Mouse (Mus musculus) effector memory CD4-positive, alpha-beta T cell, adult 7 months (primary cell): ENCODE results near the gene Olfr893. TPM values are rescaled to one million over a fixed set of nuclear protein-coding genes. Genes with fewer than 3 reads are reported as not detected.

Source experiments
- polyA plus RNA-seq: library from polyadenylated mRNA; unstranded; fragments of 100-300 nt; shearing (Covaris generic); gene quantifications from one replicate; pipeline ENCODE4 v1.2.1, GENCODE M21; 2017

The Olfr893 gene
- not detected for polyA plus RNA-seq

GRCm38 (mm10) chr9:38208065-38208464 lies at the start of gene Olfr893:
Gene Olfr893, plus strand, starts transcription at chr9:38208365.

GRCm38 (mm10) chr9:38180721-38181120 lies 27.4 kb upstream of the Olfr893 start, which contains the start of gene Olfr891:
Gene Olfr891, minus strand, starts transcription at chr9:38180821.

GRCm38 (mm10) chr9:38217755-38218154 lies 9.6 kb downstream of the Olfr893 start, which contains the start of gene Olfr894:
Gene Olfr894, plus strand, starts transcription at chr9:38218055.

GRCm38 (mm10) chr9:38252474-38252873 lies 44.3 kb downstream of the Olfr893 start, which contains the start of gene Olfr143:
Gene Olfr143, plus strand, starts transcription at chr9:38252774.

Other genes with a start within 250 kb of the Olfr893 start
- gene Olfr881, start 216.5 kb upstream of the Olfr893 start, polyA plus RNA-seq = 0.29 TPM
- not detected for gene Olfr883, start 182.6 kb upstream of the Olfr893 start, polyA plus RNA-seq
- gene Olfr884, start 161.8 kb upstream of the Olfr893 start, polyA plus RNA-seq = not detected
- gene Olfr885, start 147.0 kb upstream of the Olfr893 start, polyA plus RNA-seq = not detected
- 0.56 TPM for gene Olfr887, start 124.3 kb upstream of the Olfr893 start, polyA plus RNA-seq
- gene Olfr888, start 100.2 kb upstream of the Olfr893 start, polyA plus RNA-seq = not detected
- not detected for gene Olfr889, start 93.2 kb upstream of the Olfr893 start, polyA plus RNA-seq
- 0.55 TPM for gene Olfr890, start 65.8 kb upstream of the Olfr893 start, polyA plus RNA-seq
- not detected for gene Olfr891, start 27.5 kb upstream of the Olfr893 start, polyA plus RNA-seq
- gene Olfr894, start 9.7 kb downstream of the Olfr893 start, polyA plus RNA-seq = not detected
- not detected for gene Olfr143, start 44.4 kb downstream of the Olfr893 start, polyA plus RNA-seq
- not detected for gene Olfr895, start 59.5 kb downstream of the Olfr893 start, polyA plus RNA-seq
- gene Olfr896-ps1, start 82.7 kb downstream of the Olfr893 start, polyA plus RNA-seq = not detected
- not detected for gene Olfr25, start 120.7 kb downstream of the Olfr893 start, polyA plus RNA-seq
- gene Olfr898, start 140.0 kb downstream of the Olfr893 start, polyA plus RNA-seq = 0.34 TPM
- not detected for gene Olfr250, start 158.5 kb downstream of the Olfr893 start, polyA plus RNA-seq
- 0.17 TPM for gene Olfr251, start 168.7 kb downstream of the Olfr893 start, polyA plus RNA-seq
- gene Olfr147, start 193.3 kb downstream of the Olfr893 start, polyA plus RNA-seq = not detected
- not detected for gene Olfr901, start 221.1 kb downstream of the Olfr893 start, polyA plus RNA-seq
- not detected for gene Olfr902, start 239.3 kb downstream of the Olfr893 start, polyA plus RNA-seq